Mouse (Mus musculus) midbrain, embryonic 10.5 days (tissue): ENCODE data around the gene Ppp1r12c. TPM values are rescaled to one million over a fixed set of nuclear protein-coding genes. Genes with fewer than 3 reads are reported as not detected.

ENCODE experiments used
- DNase-seq: peaks from one replicate; pipeline ENCODE4 v3.0.0-alpha.2; 2017; ENCODE audit warnings: low spot score
- H3K27ac ChIP-seq: fragments of 300-500 bp; sonication (generic); replicated peaks from 2 replicates; pipeline ENCODE4 v1.5.1; 2016; ENCODE audit warnings: mild to moderate bottlenecking
- H3K27me3 ChIP-seq: fragments of 300-500 bp; sonication (generic); 2 replicates; pipeline ENCODE4 v1.6.1; 2016; ENCODE audit warnings: low read depth, mild to moderate bottlenecking; ENCODE audit not compliant: poor library complexity, severe bottlenecking
- H3K36me3 ChIP-seq: fragments of 300-500 bp; sonication (generic); 2 replicates; pipeline ENCODE4 v1.6.1; 2016; ENCODE audit warnings: mild to moderate bottlenecking, moderate library complexity
- H3K4me1 ChIP-seq: fragments of 300-500 bp; sonication (generic); 2 replicates; pipeline ENCODE4 v1.6.1; 2016
- H3K4me3 ChIP-seq: fragments of 300-500 bp; sonication (generic); 2 replicates; pipeline ENCODE4 v1.5.1; 2016; ENCODE audit warnings: mild to moderate bottlenecking, moderate library complexity
- H3K9me3 ChIP-seq: fragments of 300-500 bp; sonication (generic); replicated peaks from 2 replicates; pipeline ENCODE4 v1.6.1; 2016; ENCODE audit warnings: mild to moderate bottlenecking
- WGBS: fragments of 180-500 bp; shearing (Covaris S2); methylation state at CpG from one replicate; pipeline ENCODE4 v1.1.7; 2016; 5-methylcytosine and 5-hydroxymethylcytosine counted together
- polyA plus RNA-seq: library from polyadenylated mRNA; unstranded; fragments of >200 nt; fragmentation: Nextera tagmentation; extraction: Ambion mirVana; gene quantifications from 2 replicates; pipeline ENCODE4 v1.2.1, GENCODE M21; 2016

Ppp1r12c gene
- polyA plus RNA-seq, 1 experiment from 2014 or later: 33.5 TPM

DNA sequence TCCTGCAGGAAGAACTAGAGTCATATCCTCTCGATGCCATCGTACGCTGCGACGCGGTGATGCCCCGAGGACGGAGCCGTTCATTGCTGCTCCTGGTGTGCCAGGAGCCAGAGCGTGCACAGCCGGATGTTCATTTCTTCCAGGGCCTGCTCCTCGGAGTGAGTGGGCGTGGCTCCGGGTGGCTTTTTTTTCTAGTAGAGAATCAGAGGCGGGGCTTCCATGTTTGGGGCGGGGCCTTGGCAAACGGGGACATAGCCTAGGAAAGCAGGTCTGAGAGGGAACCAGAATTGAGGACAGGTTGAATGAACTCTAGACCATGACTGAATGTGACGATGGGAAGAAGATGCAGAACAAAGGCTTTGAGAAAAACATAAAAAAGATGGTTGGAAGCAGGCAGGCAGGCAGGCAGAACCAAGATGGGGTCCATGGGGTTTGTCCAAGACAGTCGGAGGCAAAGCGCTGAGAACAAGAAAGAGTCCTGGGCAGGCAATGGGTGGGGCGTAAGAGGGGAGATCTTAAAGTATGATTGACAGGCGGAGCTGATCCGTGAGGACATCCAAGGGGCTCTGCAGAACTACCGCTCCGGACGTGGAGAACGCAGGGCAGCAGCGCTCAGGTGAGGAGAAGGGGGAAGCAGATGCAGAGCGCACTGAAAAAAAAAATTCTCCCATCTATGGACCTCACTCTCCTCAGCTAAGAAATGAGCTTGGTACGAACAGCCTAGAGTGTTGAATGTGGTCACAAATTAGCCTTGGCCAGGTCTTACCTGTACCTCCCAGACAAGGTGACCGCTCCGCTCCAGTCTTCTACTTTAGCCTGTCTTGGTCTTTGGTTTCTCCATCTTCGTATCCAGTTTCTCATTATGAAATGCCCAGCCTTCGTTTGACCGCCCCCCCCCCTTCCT is 31.0 kb downstream of the Ppp1r12c start:
- peak overlapping the region; percentile 51 for H3K4me3 ChIP-seq
- peaks cover 71% of the 10 kb centered on the region for H3K27me3 ChIP-seq
- no peaks in the 10 kb centered on the region for H3K36me3 ChIP-seq
- no peak overlapping the region for H3K27ac ChIP-seq
- peaks cover 17% of the 10 kb centered on the region for H3K4me1 ChIP-seq
- no peaks in the 10 kb centered on the region for H3K9me3 ChIP-seq
- WGBS: 2% methylated on average over 35 of the region's 35 CpGs
- peak; percentile 72 for DNase-seq

DNA sequence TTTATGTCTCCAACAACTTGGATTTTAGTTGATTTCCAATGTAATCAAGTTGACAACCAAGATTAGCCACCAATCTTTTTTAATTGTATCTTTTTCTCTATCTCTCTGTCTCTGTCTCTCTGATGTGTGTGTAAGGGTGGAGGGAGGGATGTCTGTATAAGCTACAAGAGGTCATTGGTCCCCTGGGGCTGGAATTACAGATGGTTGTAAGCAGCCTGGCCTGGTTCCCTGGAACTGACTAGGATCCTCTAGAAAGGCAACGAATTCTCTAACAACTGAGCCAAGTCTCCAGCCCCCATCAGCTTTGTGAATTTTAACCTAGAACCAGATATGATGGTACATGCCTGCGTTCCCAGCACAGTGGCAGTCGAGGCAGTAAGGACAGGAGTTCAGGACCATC is 33.7 kb downstream of the Ppp1r12c start:
- H3K9me3 ChIP-seq: no peaks in the 10 kb centered on the region
- H3K4me1 ChIP-seq: peaks cover 20% of the 10 kb centered on the region
- no peak overlapping the region for H3K27ac ChIP-seq
- 77% methylated on average over 3 of the region's 3 CpGs for WGBS
- H3K36me3 ChIP-seq: no peaks in the 10 kb centered on the region
- no peak overlapping the region for H3K4me3 ChIP-seq
- no peak for DNase-seq
- H3K27me3 ChIP-seq: peaks cover 44% of the 10 kb centered on the region

DNA sequence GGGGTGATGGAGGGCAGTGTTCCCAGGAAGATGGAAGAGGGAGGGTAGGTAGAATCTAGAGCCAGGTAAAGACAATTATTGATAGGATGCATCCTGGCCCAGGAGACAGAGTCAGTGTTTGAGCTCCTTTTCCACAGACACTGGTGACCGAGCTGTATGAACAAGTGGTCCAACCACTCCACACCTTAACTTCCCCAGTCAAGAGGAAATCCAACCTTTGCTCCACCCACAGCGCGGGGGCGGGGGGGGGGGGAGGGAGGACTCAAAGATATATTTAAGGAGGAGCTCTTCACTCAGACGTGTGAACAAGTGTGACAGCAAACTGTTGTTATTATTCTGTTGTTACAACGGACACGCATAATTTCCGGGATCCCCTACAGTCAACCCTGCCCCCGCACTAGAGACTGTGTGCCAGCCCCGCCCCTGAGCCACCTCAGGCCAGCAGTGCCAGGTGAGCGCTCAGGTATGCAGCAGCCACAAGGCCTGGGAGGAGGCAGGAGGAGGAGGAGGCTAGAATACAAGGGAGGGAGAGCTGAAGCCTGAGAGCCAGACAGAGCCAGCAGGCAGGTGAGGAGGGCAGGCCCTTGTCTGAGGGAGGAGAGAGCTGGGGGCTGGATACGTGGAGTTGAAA is 37.2 kb downstream of the Ppp1r12c start:
- Histone ChIP-seq H3K27ac (no peak overlapping the region), H3K36me3 (no peaks in the 10 kb centered on the region), H3K9me3 (no peaks in the 10 kb centered on the region; the same call in 1 of the 2 replicates), H3K4me1 (peaks cover 7% of the 10 kb centered on the region; the same call in 1 of the 2 replicates), H3K27me3 (peaks cover 9% of the 10 kb centered on the region), H3K4me3 (no peak overlapping the region)
- 15% methylated on average over 12 of the region's 12 CpGs for WGBS
- DNase-seq: no peak

GRCm38 (mm10) chr7:4460576-4461434 is 40.7 kb downstream of the Ppp1r12c start, which contains the start of gene Eps8l1:
Gene Eps8l1, plus strand, starts transcription at chr7:4460674.
- Histone ChIP-seq H3K9me3 (no peaks in the 10 kb centered on the region; the same call in 1 of the 2 replicates), H3K4me3 (peak within 1 kb of the TSS; percentile 36), H3K4me1 (peaks cover 7% of the 10 kb centered on the region; the same call in 1 of the 2 replicates), H3K36me3 (no peaks in the 10 kb centered on the region), H3K27me3 (no peaks in the 10 kb centered on the region), H3K27ac (peak within 1 kb of the TSS; percentile 42; the same call in 1 of the 2 replicates)
- 74% methylated on average over 14 of the region's 16 CpGs for WGBS
- DNase-seq: no peak

DNA sequence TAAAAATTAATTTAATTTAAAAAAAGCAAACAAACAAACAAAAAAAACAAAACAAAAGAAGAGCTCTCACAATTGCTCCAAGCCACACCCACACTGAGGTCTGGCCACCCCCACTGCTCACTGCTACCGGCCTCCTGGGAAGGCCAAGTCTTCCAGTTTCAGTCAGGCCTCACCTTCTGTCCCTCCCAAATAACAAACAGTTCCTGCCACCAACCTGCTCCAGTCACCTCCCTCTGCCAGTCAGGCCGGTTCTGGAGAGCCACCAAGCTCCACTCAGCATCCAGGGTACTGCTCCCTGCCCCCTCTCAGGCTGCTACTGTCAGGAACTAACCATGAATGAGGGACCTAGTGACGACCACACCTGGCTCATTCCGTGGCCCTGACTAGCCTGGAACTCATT is 48.8 kb downstream of the Ppp1r12c start:
- 38% methylated on average over 4 of the region's 4 CpGs for WGBS
- no peak for DNase-seq
- no peak overlapping the region for H3K4me3 ChIP-seq
- H3K27me3 ChIP-seq: no peaks in the 10 kb centered on the region
- no peaks in the 10 kb centered on the region; the same call in 1 of the 2 replicates for H3K4me1 ChIP-seq
- H3K27ac ChIP-seq: no peak overlapping the region
- H3K36me3 ChIP-seq: no peaks in the 10 kb centered on the region
- no peaks in the 10 kb centered on the region for H3K9me3 ChIP-seq

DNA sequence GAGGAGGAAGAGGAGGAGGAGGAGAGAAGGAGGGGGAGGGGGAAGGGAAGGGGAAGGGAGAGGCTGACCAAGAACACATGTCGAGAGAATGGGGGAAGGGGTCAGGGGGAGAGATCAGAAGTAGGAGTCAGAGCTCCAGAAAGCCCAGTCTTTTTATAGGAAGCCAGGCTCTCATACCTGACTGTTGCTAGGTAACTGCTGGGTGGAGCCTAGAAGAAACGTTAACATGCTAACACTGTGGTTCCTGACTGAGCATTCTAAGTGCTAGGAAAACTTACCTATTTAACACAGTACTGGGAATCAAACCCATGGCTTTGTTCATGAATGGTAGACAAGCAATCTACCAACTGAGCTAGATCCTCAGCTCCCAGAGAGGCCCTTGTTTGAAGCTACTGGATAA is 52.3 kb downstream of the Ppp1r12c start:
- H3K4me1 ChIP-seq: peaks cover 9% of the 10 kb centered on the region
- no peaks in the 10 kb centered on the region for H3K9me3 ChIP-seq
- no peak overlapping the region for H3K4me3 ChIP-seq
- peaks cover under 1% of the 10 kb centered on the region; the same call in 1 of the 2 replicates for H3K36me3 ChIP-seq
- no peak overlapping the region for H3K27ac ChIP-seq
- no peak for DNase-seq
- WGBS: 16% methylated on average over 2 of the region's 2 CpGs
- no peaks in the 10 kb centered on the region for H3K27me3 ChIP-seq

GRCm38 (mm10) chr7:4448439-4448838 is 53.0 kb downstream of the Ppp1r12c start:
- Histone ChIP-seq H3K27me3 (no peaks in the 10 kb centered on the region), H3K27ac (no peak overlapping the region), H3K9me3 (no peaks in the 10 kb centered on the region), H3K4me1 (peaks cover 11% of the 10 kb centered on the region), H3K36me3 (peaks cover 9% of the 10 kb centered on the region), H3K4me3 (no peak overlapping the region)
- 87% methylated on average over 3 of the region's 3 CpGs for WGBS
- no peak for DNase-seq

- H3K27ac ChIP-seq: no peak overlapping the region
- H3K27me3 ChIP-seq: no peaks in the 10 kb centered on the region
- no peaks in the 10 kb centered on the region for H3K9me3 ChIP-seq
- H3K4me3 ChIP-seq: no peak overlapping the region
- H3K36me3 ChIP-seq: peaks cover 22% of the 10 kb centered on the region
- WGBS: 2% methylated on average over 1 of the region's 1 CpGs
- DNase-seq: no peak
- H3K4me1 ChIP-seq: peaks cover 11% of the 10 kb centered on the region
Observed at GRCm38 (mm10) chr7:4447138-4447537, 54.3 kb downstream of the Ppp1r12c start.

GRCm38 (mm10) chr7:4445216-4445791 is 56.2 kb downstream of the Ppp1r12c start, which contains the start of gene Rdh13:
Gene Rdh13, minus strand, starts transcription at chr7:4445649.
- Histone ChIP-seq H3K36me3 (peaks cover 40% of the 10 kb centered on the region), H3K27ac (peak within 1 kb of the TSS; percentile 86), H3K9me3 (no peaks in the 10 kb centered on the region), H3K4me1 (peaks cover 11% of the 10 kb centered on the region), H3K27me3 (no peaks in the 10 kb centered on the region), H3K4me3 (peak within 1 kb of the TSS; percentile 76)
- peak; percentile 89 for DNase-seq
- 0% methylated on average over 35 of the region's 35 CpGs for WGBS

- peaks cover 78% of the 10 kb centered on the region for H3K36me3 ChIP-seq
- WGBS: 93% methylated on average over 10 of the region's 10 CpGs
- H3K4me1 ChIP-seq: peaks cover 11% of the 10 kb centered on the region
- H3K27ac ChIP-seq: no peak overlapping the region
- no peak overlapping the region for H3K4me3 ChIP-seq
- no peaks in the 10 kb centered on the region for H3K27me3 ChIP-seq
- no peak for DNase-seq
- no peaks in the 10 kb centered on the region for H3K9me3 ChIP-seq
Observed at GRCm38 (mm10) chr7:4440549-4440948, 60.9 kb downstream of the Ppp1r12c start.

- Histone ChIP-seq H3K4me3 (no peak overlapping the region), H3K36me3 (peaks cover 90% of the 10 kb centered on the region), H3K9me3 (no peaks in the 10 kb centered on the region), H3K4me1 (no peaks in the 10 kb centered on the region), H3K27ac (no peak overlapping the region), H3K27me3 (no peaks in the 10 kb centered on the region)
- 86% methylated on average over 2 of the region's 2 CpGs for WGBS
- DNase-seq: no peak
Observed at GRCm38 (mm10) chr7:4437721-4438120, 63.8 kb downstream of the Ppp1r12c start.

DNA sequence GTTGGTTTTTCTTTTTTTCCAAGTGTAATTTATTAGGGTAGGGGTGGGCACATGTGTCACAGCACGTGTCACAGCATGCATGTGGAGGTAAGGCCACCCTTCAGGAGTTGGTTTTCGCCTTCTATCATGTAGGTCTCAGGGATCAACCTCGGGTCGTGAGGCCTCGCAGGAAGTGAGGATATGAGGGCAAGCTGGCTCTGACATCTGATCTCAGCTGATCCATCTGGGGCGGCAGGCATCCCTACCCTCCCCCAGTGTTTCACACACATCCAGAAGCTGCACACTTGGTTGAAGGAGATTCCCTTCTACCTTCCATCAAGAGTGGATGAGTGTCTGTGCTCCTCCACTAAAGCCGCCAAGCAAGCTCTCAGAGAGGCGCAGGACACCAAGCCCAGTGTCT is 69.5 kb downstream of the Ppp1r12c start:
- Histone ChIP-seq H3K4me1 (no peaks in the 10 kb centered on the region), H3K27ac (no peak overlapping the region), H3K27me3 (no peaks in the 10 kb centered on the region), H3K36me3 (peaks cover 96% of the 10 kb centered on the region), H3K9me3 (0 out of 2 replicates have a peak, but pooled peaks cover 4% of the 10 kb centered on the region), H3K4me3 (no peak overlapping the region)
- no peak for DNase-seq
- 89% methylated on average over 8 of the region's 8 CpGs for WGBS
